Mouse (Mus musculus) CH12.LX (cell line): ENCODE measurements around the gene Ssr3. TPM values are rescaled to one million over a fixed set of nuclear protein-coding genes. Genes with fewer than 3 reads are reported as not detected.

Experiments
- DNase-seq: peaks from one replicate; pipeline ENCODE4 v3.0.0-alpha.2; 2013; ENCODE audit errors: extremely low read depth
- H3K27ac ChIP-seq: 2 replicates; pipeline ENCODE4 v1.5.1; 2012; ENCODE audit warnings: low read depth, mild to moderate bottlenecking, control low read depth, moderate library complexity; ENCODE audit not compliant: insufficient read depth
- H3K27me3 ChIP-seq: replicated peaks from 2 replicates; pipeline ENCODE3; 2012; ENCODE audit warnings: inconsistent platforms
- H3K36me3 ChIP-seq, 2 experiments: replicated peaks in 1 of 2; 2 replicates each; pipeline versions ENCODE3 to v1.6.1; 2012; ENCODE audit warnings: inconsistent platforms in 1 of 2, low read length in 1 of 2, mild to moderate bottlenecking in 1 of 2, mixed read lengths in 1 of 2, moderate library complexity in 1 of 2; ENCODE audit not compliant: control insufficient read depth in 1 of 2, insufficient read depth in 1 of 2
- H3K4me1 ChIP-seq, 2 experiments: 2 replicates each; pipeline ENCODE4 v1.6.1; 2012; ENCODE audit warnings: inconsistent platforms in 1 of 2, moderate library complexity in 1 of 2; ENCODE audit not compliant: insufficient read depth in 2 of 2, control insufficient read depth in 1 of 2
- H3K4me2 ChIP-seq: 2 replicates; pipeline ENCODE4 v1.6.1; 2012; ENCODE audit warnings: low read depth, mild to moderate bottlenecking, control low read depth; ENCODE audit not compliant: poor library complexity, insufficient read depth, severe bottlenecking
- H3K4me3 ChIP-seq, 3 experiments: fragments of 150-350 bp in 1 of 3; sonication (generic) in 1 of 3; replicated peaks in 1 of 3; 2 replicates each; pipeline versions ENCODE3 to v1.5.1; 2011 to 2012; ENCODE audit warnings: low read depth in 2 of 3, low read length in 2 of 3, mild to moderate bottlenecking in 2 of 3, moderate library complexity in 2 of 3, control low read depth in 1 of 3, improper control_type of control experiment in 1 of 3, inconsistent platforms in 1 of 3, mixed read lengths in 1 of 3; ENCODE audit not compliant: poor library complexity in 1 of 3
- H3K79me2 ChIP-seq: replicated peaks from 2 replicates; pipeline ENCODE4 v1.6.1; 2012; ENCODE audit warnings: mild to moderate bottlenecking, moderate library complexity; ENCODE audit not compliant: control insufficient read depth, poor library complexity, insufficient read depth, severe bottlenecking; ENCODE audit errors: extremely low read depth
- H3K9ac ChIP-seq: 2 replicates; pipeline ENCODE4 v1.6.1; 2012; ENCODE audit warnings: low read depth, mild to moderate bottlenecking, control low read depth, moderate library complexity; ENCODE audit not compliant: insufficient read depth
- H3K9me3 ChIP-seq: replicated peaks from 2 replicates; pipeline ENCODE3; 2012; ENCODE audit warnings: low read length, inconsistent platforms, mixed read lengths
- BHLHE40 ChIP-seq: IDR thresholded peaks from 2 replicates; pipeline ENCODE4 v1.6.1; 2011; ENCODE audit warnings: mild to moderate bottlenecking, low read depth, low read length, improper control_type of control experiment
- CHD1 ChIP-seq: IDR thresholded peaks from 2 replicates; pipeline ENCODE4 v1.6.1; 2012; ENCODE audit warnings: low read depth, low read length, improper control_type of control experiment, inconsistent platforms
- CTCF ChIP-seq, 2 experiments: IDR thresholded peaks in 1 of 2; conservative IDR thresholded peaks in 1 of 2; 2 replicates each; pipeline ENCODE4 v1.5.1; 2011 to 2012; ENCODE audit warnings: low read depth in 2 of 2, low read length in 2 of 2, improper control_type of control experiment in 1 of 2, inconsistent platforms in 1 of 2, mild to moderate bottlenecking in 1 of 2, moderate library complexity in 1 of 2
- E2F4 ChIP-seq: IDR thresholded peaks from 2 replicates; pipeline ENCODE4 v1.6.1; 2011; ENCODE audit warnings: low read depth, low read length, improper control_type of control experiment; ENCODE audit not compliant: insufficient replicate concordance
- ELF1 ChIP-seq: IDR thresholded peaks from 2 replicates; pipeline ENCODE4 v1.6.1; 2014; ENCODE audit warnings: low read depth, mild to moderate bottlenecking, inconsistent platforms, low read length, improper control_type of control experiment
- ETS1 ChIP-seq: conservative IDR thresholded peaks from 2 replicates; pipeline ENCODE4 v1.6.1; 2012; ENCODE audit warnings: low read depth, mild to moderate bottlenecking, inconsistent platforms, low read length, improper control_type of control experiment, moderate library complexity
- GABPA ChIP-seq: IDR thresholded peaks from 2 replicates; pipeline ENCODE4 v1.6.1; 2012; ENCODE audit warnings: low read depth, low read length, improper control_type of control experiment, inconsistent platforms; ENCODE audit not compliant: insufficient replicate concordance
- JUN ChIP-seq: IDR thresholded peaks from 2 replicates; pipeline ENCODE4 v1.6.1; 2011; ENCODE audit warnings: low read depth, mild to moderate bottlenecking, low read length, improper control_type of control experiment, moderate library complexity; ENCODE audit not compliant: insufficient read depth
- JUND ChIP-seq: conservative IDR thresholded peaks from 2 replicates; pipeline ENCODE4 v1.6.1; 2011; ENCODE audit warnings: low read depth, low read length, improper control_type of control experiment
- KAT2A ChIP-seq: IDR thresholded peaks from 2 replicates; pipeline ENCODE4 v1.6.1; 2012; ENCODE audit warnings: low read length, improper control_type of control experiment, inconsistent platforms; ENCODE audit not compliant: insufficient replicate concordance
- MAX ChIP-seq: IDR thresholded peaks from 2 replicates; pipeline ENCODE4 v1.6.1; 2011; ENCODE audit warnings: low read length, improper control_type of control experiment
- MAZ ChIP-seq: IDR thresholded peaks from 2 replicates; pipeline ENCODE4 v1.6.1; 2012; ENCODE audit warnings: low read depth, mild to moderate bottlenecking, inconsistent platforms, low read length, improper control_type of control experiment, moderate library complexity
- MYC ChIP-seq: IDR thresholded peaks from 2 replicates; pipeline ENCODE4 v1.6.1; 2011; ENCODE audit warnings: low read depth, mild to moderate bottlenecking, improper control_type of control experiment, low read length
- NRF1 ChIP-seq: IDR thresholded peaks from 2 replicates; pipeline ENCODE4 v1.6.1; 2014; ENCODE audit warnings: low read depth, mild to moderate bottlenecking, inconsistent platforms, low read length, improper control_type of control experiment, moderate library complexity
- POLR2A ChIP-seq: IDR thresholded peaks from 2 replicates; pipeline ENCODE4 v1.6.1; 2011; ENCODE audit warnings: low read depth, mild to moderate bottlenecking, improper control_type of control experiment, low read length
- TBP ChIP-seq: conservative IDR thresholded peaks from 2 replicates; pipeline ENCODE4 v1.6.1; 2011; ENCODE audit warnings: low read depth, low read length, improper control_type of control experiment
- TCF12 ChIP-seq: IDR thresholded peaks from 2 replicates; pipeline ENCODE4 v1.6.1; 2014; ENCODE audit warnings: low read depth, mild to moderate bottlenecking, inconsistent platforms, low read length, improper control_type of control experiment
- UBTF ChIP-seq: IDR thresholded peaks from 2 replicates; pipeline ENCODE4 v1.6.1; 2012; ENCODE audit warnings: low read depth, mild to moderate bottlenecking, inconsistent platforms, low read length, improper control_type of control experiment, moderate library complexity
- USF2 ChIP-seq: conservative IDR thresholded peaks from 2 replicates; pipeline ENCODE4 v1.6.1; 2011; ENCODE audit warnings: low read depth, low read length, improper control_type of control experiment
- ZKSCAN1 ChIP-seq: IDR thresholded peaks from 2 replicates; pipeline ENCODE4 v1.6.1; 2012; ENCODE audit warnings: low read depth, inconsistent platforms, low read length, improper control_type of control experiment, borderline replicate concordance
- ZNF384 ChIP-seq: IDR thresholded peaks from 2 replicates; pipeline ENCODE4 v1.6.1; 2012; ENCODE audit warnings: low read depth, low read length, improper control_type of control experiment, inconsistent platforms
- dilution Hi-C: fragments of 300-500 bp; cut with MboI; formaldehyde crosslinking; loops from 2 replicates; pipeline ENCODE4 v1.14.3; 2020; ENCODE audit warnings: low sequenced_read_pairs; ENCODE audit not compliant: extremely low pct_unique_long_range_greater_than_20kb, extremely low pct_ligation_motif_present
- in situ Hi-C: fragments of 300-500 bp; cut with MboI; formaldehyde crosslinking; loops from 3 replicates; pipeline ENCODE4 v1.14.3; 2019; ENCODE audit warnings: low sequenced_read_pairs, low pct_ligation_motif_present, low pct_unique_long_range_greater_than_20kb, mixed read lengths
- polyA plus RNA-seq: library from polyadenylated mRNA; unstranded; fragments of >175 nt; gene quantifications from 2 replicates; pipeline ENCODE4 v1.2.1, GENCODE M21; 2012; ENCODE audit warnings: low read depth; ENCODE audit not compliant: insufficient read length
- total RNA-seq, 2 experiments: library from RNA; depleted of rRNA; stranded (reverse); fragments of 300-350 nt in 1 of 2; fragments of >200 nt in 1 of 2; gene quantifications; 2 replicates each; pipeline ENCODE4 v1.2.3; 2012 to 2014

Gene Ssr3
- total and polyA plus RNA-seq, 3 experiments = 118 to 222 (median 165) TPM

- no peaks in the 10 kb centered on the region for H3K27me3 ChIP-seq
- H3K36me3 ChIP-seq = peaks cover 56 to 82% of the 10 kb centered on the region in 2 experiments
- no peak overlapping the region for H3K4me3 ChIP-seq
- no peak overlapping the region for H3K9ac ChIP-seq
- dilution Hi-C loops = no loop called here
- TF ChIP-seq POLR2A = no peak
- TF ChIP-seq CHD1 = no peak
- TF ChIP-seq USF2 = no peak
- TF ChIP-seq NRF1 = no peak
- no peak for TF ChIP-seq BHLHE40
- no peak for TF ChIP-seq UBTF
- no peak for TF ChIP-seq ETS1
- no peak for TF ChIP-seq TCF12
- no peak for TF ChIP-seq ZNF384
- no peak for TF ChIP-seq ELF1
- TF ChIP-seq KAT2A = no peak
- no peak for TF ChIP-seq GABPA
- no peak for TF ChIP-seq JUND
- no peak for TF ChIP-seq MAX
- H3K9me3 ChIP-seq = no peaks in the 10 kb centered on the region
- DNase-seq = no peak
- no peak overlapping the region for H3K4me2 ChIP-seq
- 0 out of 2 replicates have a peak, but pooled peaks cover 5% of the 10 kb centered on the region for H3K79me2 ChIP-seq
- H3K27ac ChIP-seq = no peak overlapping the region
- H3K4me1 ChIP-seq = no peaks in the 10 kb centered on the region
- in situ Hi-C loops = loop anchor here (25.0 kb wide), 1 partner anchor 565 kb away; no protein-coding TSS in a partner anchor
Measured at GRCm38 (mm10) chr3:65372552-65372951, 19.9 kb downstream of the Ssr3 start.

- H3K36me3 ChIP-seq = peaks cover 51 to 77% of the 10 kb centered on the region in 2 experiments
- H3K4me1 ChIP-seq = no peaks in the 10 kb centered on the region
- H3K9ac ChIP-seq = no peak overlapping the region
- dilution Hi-C loops = no loop called here
- no peak overlapping the region for H3K4me2 ChIP-seq
- H3K27ac ChIP-seq = no peak overlapping the region
- no peaks in the 10 kb centered on the region for H3K27me3 ChIP-seq
- 0 out of 2 replicates have a peak, but pooled peaks cover 2% of the 10 kb centered on the region for H3K79me2 ChIP-seq
- in situ Hi-C loops = loop anchor here (25.0 kb wide), 1 partner anchor 569 kb away; no protein-coding TSS in a partner anchor
- no peak for DNase-seq
- H3K9me3 ChIP-seq = no peaks in the 10 kb centered on the region
- TF ChIP-seq USF2 = no peak
- no peak for TF ChIP-seq CTCF (conservative IDR thresholded peaks at IDR 0.05 in 1 of 2, IDR thresholded peaks at IDR 0.05 in 1 of 2; ENCODE audit: low read depth in 2 of 2, low read length in 2 of 2)
- TF ChIP-seq UBTF = no peak
- no peak for TF ChIP-seq TBP
- no peak for TF ChIP-seq MAX
- TF ChIP-seq ETS1 = no peak
- no peak for TF ChIP-seq TCF12
- no peak for TF ChIP-seq NRF1
- no peak for TF ChIP-seq ZKSCAN1
- TF ChIP-seq MYC = no peak
- TF ChIP-seq GABPA = no peak
- TF ChIP-seq E2F4 = no peak
- no peak for TF ChIP-seq MAZ
- no peak for TF ChIP-seq JUN
- no peak overlapping the region for H3K4me3 ChIP-seq
Measured at GRCm38 (mm10) chr3:65367944-65368343, 24.5 kb downstream of the Ssr3 start.
